Mouse (Mus musculus): ENCODE measurements around the gene Crim1. TPM values are rescaled to one million over a fixed set of nuclear protein-coding genes. Genes with fewer than 3 reads are reported as not detected.

Gene Crim1
- polyA plus RNA-seq, 1 experiment, result 1.7 TPM

- WGBS, result 86% methylated on average over 10 of the region's 10 CpGs
- TF ChIP-seq CTCF (IDR thresholded peaks at IDR 0.05; ENCODE audit: control insufficient read depth, insufficient read depth, low read length), result no peak
- no peak for TF ChIP-seq POLR2A (IDR thresholded peaks at IDR 0.05; ENCODE audit: borderline replicate concordance, control insufficient read depth, low read depth, low read length)
- Histone ChIP-seq H3K4me3 (replicated peaks; ENCODE audit: control insufficient read depth, low read depth, low read length) (no peak overlapping the region), H3K27ac (ENCODE audit: control insufficient read depth, insufficient read depth, low read depth, low read length, poor library complexity) (no peak overlapping the region), H3K4me1 (ENCODE audit: control insufficient read depth, insufficient read depth, low read length) (no peaks in the 10 kb centered on the region)
Observed at GRCm38 (mm10) chr17:78333275-78333674, 133.2 kb downstream of the Crim1 start.

DNA sequence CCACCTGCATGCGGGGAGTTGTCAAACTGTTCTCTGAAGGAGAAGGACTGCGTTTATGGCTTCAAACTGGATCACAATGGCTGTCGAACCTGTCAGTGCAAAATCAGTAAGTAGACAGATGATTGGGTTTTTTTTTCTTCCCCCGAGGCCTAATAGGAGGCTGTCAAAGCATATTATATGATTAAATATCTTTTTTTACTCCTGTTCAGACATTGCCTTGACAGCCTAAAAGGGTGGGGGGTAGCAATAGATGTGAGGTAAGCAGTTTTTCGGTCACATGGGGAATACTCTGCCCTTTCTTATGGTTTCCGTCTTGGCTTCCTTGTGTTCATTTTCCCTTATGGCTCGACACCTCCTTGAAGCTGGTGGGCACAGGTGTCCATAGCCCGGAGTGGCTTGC is 135.2 kb downstream of the Crim1 start:
- TF ChIP-seq POLR2A (IDR thresholded peaks at IDR 0.05; ENCODE audit: borderline replicate concordance, control insufficient read depth, low read depth, low read length), result no peak
- no peak for TF ChIP-seq CTCF (IDR thresholded peaks at IDR 0.05; ENCODE audit: control insufficient read depth, insufficient read depth, low read length)
- Histone ChIP-seq H3K27ac (ENCODE audit: control insufficient read depth, insufficient read depth, low read depth, low read length, poor library complexity) (no peak overlapping the region), H3K4me1 (ENCODE audit: control insufficient read depth, insufficient read depth, low read length) (no peaks in the 10 kb centered on the region), H3K4me3 (replicated peaks; ENCODE audit: control insufficient read depth, low read depth, low read length) (no peak overlapping the region)
- 91% methylated on average over 8 of the region's 8 CpGs for WGBS

- TF ChIP-seq CTCF (IDR thresholded peaks at IDR 0.05; ENCODE audit: control insufficient read depth, insufficient read depth, low read length), result no peak
- H3K4me3 ChIP-seq (replicated peaks; ENCODE audit: control insufficient read depth, low read depth, low read length), result no peak overlapping the region
- H3K27ac ChIP-seq (ENCODE audit: control insufficient read depth, insufficient read depth, low read depth, low read length, poor library complexity), result no peak overlapping the region
- no peaks in the 10 kb centered on the region for H3K4me1 ChIP-seq (ENCODE audit: control insufficient read depth, insufficient read depth, low read length)
- WGBS, result 90% methylated on average over 3 of the region's 3 CpGs
Observed at GRCm38 (mm10) chr17:78343688-78344087, 143.6 kb downstream of the Crim1 start.

DNA sequence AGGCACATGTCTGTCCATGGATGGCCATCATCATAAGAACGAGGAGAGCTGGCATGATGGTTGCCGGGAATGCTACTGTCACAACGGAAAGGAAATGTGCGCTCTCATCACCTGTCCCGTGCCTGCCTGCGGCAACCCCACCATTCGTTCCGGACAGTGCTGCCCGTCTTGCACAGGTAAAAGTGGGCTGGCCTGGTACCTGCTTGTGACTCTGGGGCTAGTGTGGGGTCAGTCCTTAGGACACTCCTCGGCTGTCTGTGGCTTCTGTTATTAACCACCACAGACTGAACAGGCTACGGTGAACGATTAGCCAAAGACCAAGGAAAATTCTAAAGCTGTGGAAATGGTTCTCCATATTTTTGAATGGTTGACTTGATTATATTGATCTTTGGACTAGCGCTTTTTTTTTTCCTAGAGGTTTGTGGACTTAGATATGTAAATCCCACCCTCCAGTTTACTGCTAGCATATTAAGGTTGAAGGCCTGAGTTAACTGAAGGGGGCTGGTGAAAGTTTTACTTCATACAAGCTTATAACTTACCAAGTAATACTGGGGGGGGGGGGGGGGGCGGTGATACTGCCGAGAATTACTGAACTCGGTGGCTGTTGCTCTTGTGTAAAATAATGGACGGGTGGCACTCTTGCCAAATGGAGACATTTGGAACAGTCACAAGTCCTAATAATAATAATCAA is 147.2 kb downstream of the Crim1 start:
- Histone ChIP-seq H3K4me1 (ENCODE audit: control insufficient read depth, insufficient read depth, low read length) (no peaks in the 10 kb centered on the region), H3K27ac (ENCODE audit: control insufficient read depth, insufficient read depth, low read depth, low read length, poor library complexity) (no peak overlapping the region), H3K4me3 (replicated peaks; ENCODE audit: control insufficient read depth, low read depth, low read length) (no peak overlapping the region)
- TF ChIP-seq CTCF (IDR thresholded peaks at IDR 0.05; ENCODE audit: control insufficient read depth, insufficient read depth, low read length), result no peak
- TF ChIP-seq POLR2A (IDR thresholded peaks at IDR 0.05; ENCODE audit: borderline replicate concordance, control insufficient read depth, low read depth, low read length), result no peak
- 91% methylated on average over 17 of the region's 17 CpGs for WGBS

GRCm38 (mm10) chr17:78351676-78352499 is 151.8 kb downstream of the Crim1 start:
- TF ChIP-seq CTCF (IDR thresholded peaks at IDR 0.05; ENCODE audit: control insufficient read depth, insufficient read depth, low read length) (no peak), POLR2A (IDR thresholded peaks at IDR 0.05; ENCODE audit: borderline replicate concordance, control insufficient read depth, low read depth, low read length) (no peak)
- no peaks in the 10 kb centered on the region for H3K4me1 ChIP-seq (ENCODE audit: control insufficient read depth, insufficient read depth, low read length)
- no peak overlapping the region for H3K27ac ChIP-seq (ENCODE audit: control insufficient read depth, insufficient read depth, low read depth, low read length, poor library complexity)
- H3K4me3 ChIP-seq (replicated peaks; ENCODE audit: control insufficient read depth, low read depth, low read length), result no peak overlapping the region
- 33% methylated on average over 12 of the region's 12 CpGs for WGBS

GRCm38 (mm10) chr17:78352500-78352855 is 152.4 kb downstream of the Crim1 start:
- 51% methylated on average over 3 of the region's 3 CpGs for WGBS
- no peaks in the 10 kb centered on the region for H3K4me1 ChIP-seq (ENCODE audit: control insufficient read depth, insufficient read depth, low read length)

GRCm38 (mm10) chr17:78354411-78354810 is 154.4 kb downstream of the Crim1 start:
- TF ChIP-seq CTCF (IDR thresholded peaks at IDR 0.05; ENCODE audit: control insufficient read depth, insufficient read depth, low read length), result no peak
- no peak for TF ChIP-seq POLR2A (IDR thresholded peaks at IDR 0.05; ENCODE audit: borderline replicate concordance, control insufficient read depth, low read depth, low read length)
- Histone ChIP-seq H3K27ac (ENCODE audit: control insufficient read depth, insufficient read depth, low read depth, low read length, poor library complexity) (no peak overlapping the region), H3K4me3 (replicated peaks; ENCODE audit: control insufficient read depth, low read depth, low read length) (no peak overlapping the region), H3K4me1 (ENCODE audit: control insufficient read depth, insufficient read depth, low read length) (no peaks in the 10 kb centered on the region)
- WGBS, result 83% methylated on average over 2 of the region's 2 CpGs

More at GRCm38 (mm10) chr17:78352500-78352855, 152.4 kb downstream of the Crim1 start:
- TF ChIP-seq POLR2A (IDR thresholded peaks at IDR 0.05; ENCODE audit: borderline replicate concordance, control insufficient read depth, low read depth, low read length) (no peak), CTCF (IDR thresholded peaks at IDR 0.05; ENCODE audit: control insufficient read depth, insufficient read depth, low read length) (no peak)
- Histone ChIP-seq H3K27ac (ENCODE audit: control insufficient read depth, insufficient read depth, low read depth, low read length, poor library complexity) (no peak overlapping the region), H3K4me3 (replicated peaks; ENCODE audit: control insufficient read depth, low read depth, low read length) (no peak overlapping the region)

GRCm38 (mm10) chr17:78354871-78355270 is 154.8 kb downstream of the Crim1 start:
- Histone ChIP-seq H3K27ac (ENCODE audit: control insufficient read depth, insufficient read depth, low read depth, low read length, poor library complexity) (no peak overlapping the region), H3K4me1 (ENCODE audit: control insufficient read depth, insufficient read depth, low read length) (no peaks in the 10 kb centered on the region), H3K4me3 (replicated peaks; ENCODE audit: control insufficient read depth, low read depth, low read length) (no peak overlapping the region)
- no peak for TF ChIP-seq POLR2A (IDR thresholded peaks at IDR 0.05; ENCODE audit: borderline replicate concordance, control insufficient read depth, low read depth, low read length)
- no peak for TF ChIP-seq CTCF (IDR thresholded peaks at IDR 0.05; ENCODE audit: control insufficient read depth, insufficient read depth, low read length)
- WGBS, result 93% methylated on average over 12 of the region's 12 CpGs
